Mouse (Mus musculus) small intestine, adult 2 months (tissue): Measurements from ENCODE around the gene Gm20388. TPM values are rescaled to one million over a fixed set of nuclear protein-coding genes. Genes with fewer than 3 reads are reported as not detected.
"Not testable (repeated sequence)": the region's sequence is repeated elsewhere in the genome, so short reads cannot be mapped to it uniquely, and the experiment has no call there.

Experiments
- H3K27ac ChIP-seq: fragments of 200-500 bp; 2 replicates; pipeline ENCODE4 v1.5.1; 2012; ENCODE audit warnings: low read depth, low read length, control low read depth, inconsistent platforms; ENCODE audit not compliant: insufficient read depth
- H3K27me3 ChIP-seq: fragments of 200-500 bp; 2 replicates; pipeline ENCODE4 v1.6.1; 2012; ENCODE audit warnings: mild to moderate bottlenecking, moderate library complexity, low read length, inconsistent platforms; ENCODE audit not compliant: control insufficient read depth, insufficient read depth
- H3K36me3 ChIP-seq: fragments of 200-500 bp; 2 replicates; pipeline ENCODE4 v1.6.1; 2012; ENCODE audit warnings: mild to moderate bottlenecking, low read length, control low read depth, inconsistent platforms; ENCODE audit not compliant: control insufficient read depth, insufficient read depth
- H3K4me1 ChIP-seq: fragments of 200-500 bp; 2 replicates; pipeline ENCODE4 v1.6.1; 2012; ENCODE audit warnings: low read length, inconsistent platforms, mixed read lengths; ENCODE audit not compliant: control insufficient read depth, insufficient read depth, insufficient read length
- H3K4me3 ChIP-seq: fragments of 200-500 bp; 2 replicates; pipeline ENCODE4 v1.5.1; 2012; ENCODE audit warnings: low read depth, mild to moderate bottlenecking, control low read depth, inconsistent platforms, low read length, moderate library complexity
- CTCF ChIP-seq: fragments of 200-500 bp; IDR thresholded peaks from 2 replicates; pipeline ENCODE4 v1.5.1; 2012; ENCODE audit warnings: low read depth, mild to moderate bottlenecking, control low read depth, inconsistent platforms, low read length, moderate library complexity, mixed read lengths; ENCODE audit not compliant: insufficient replicate concordance, insufficient read length; ENCODE audit errors: extremely low read depth
- POLR2A ChIP-seq: fragments of 200-500 bp; IDR thresholded peaks from 2 replicates; pipeline ENCODE4 v1.6.1; 2012; ENCODE audit warnings: low read depth, mild to moderate bottlenecking, control low read depth, inconsistent platforms, low read length, moderate library complexity
- WGBS: fragments of 180-500 bp; shearing (Covaris S2); methylation state at CpG from one replicate; pipeline ENCODE4 v1.1.7; 2018; 5-methylcytosine and 5-hydroxymethylcytosine counted together
- polyA plus RNA-seq: library from polyadenylated mRNA; depleted of rRNA; stranded (reverse); fragments of >200 nt; gene quantifications from 2 replicates; pipeline ENCODE4 v1.2.3, GENCODE M21; 2012

The Gm20388 gene
- polyA plus RNA-seq, 1 experiment: 37.3 TPM

- WGBS: 19% methylated on average over 9 of the region's 10 CpGs
- TF ChIP-seq CTCF: no peak
- TF ChIP-seq POLR2A: no peak
- Histone ChIP-seq H3K27ac (no peak overlapping the region), H3K4me1 (peaks cover 24% of the 10 kb centered on the region; the same call in 1 of the 2 replicates), H3K36me3 (no peaks in the 10 kb centered on the region), H3K4me3 (no peak overlapping the region), H3K27me3 (0 out of 2 replicates have a peak, but pooled peaks cover 1% of the 10 kb centered on the region)
Measured at GRCm38 (mm10) chr8:123630058-123630457, 3719.4 kb downstream of the Gm20388 start.

GRCm38 (mm10) chr8:123630841-123631251, 3720.2 kb downstream of the Gm20388 start:
- peak overlapping the region; percentile 7 for H3K4me3 ChIP-seq
- peak overlapping the region; percentile 74 for H3K27ac ChIP-seq
- H3K27me3 ChIP-seq: no peaks in the 10 kb centered on the region
- 15% methylated on average over 12 of the region's 12 CpGs for WGBS
- peaks cover 28% of the 10 kb centered on the region; the same call in 1 of the 2 replicates for H3K4me1 ChIP-seq
- TF ChIP-seq POLR2A: no peak
- no peak for TF ChIP-seq CTCF
- no peaks in the 10 kb centered on the region for H3K36me3 ChIP-seq

DNA sequence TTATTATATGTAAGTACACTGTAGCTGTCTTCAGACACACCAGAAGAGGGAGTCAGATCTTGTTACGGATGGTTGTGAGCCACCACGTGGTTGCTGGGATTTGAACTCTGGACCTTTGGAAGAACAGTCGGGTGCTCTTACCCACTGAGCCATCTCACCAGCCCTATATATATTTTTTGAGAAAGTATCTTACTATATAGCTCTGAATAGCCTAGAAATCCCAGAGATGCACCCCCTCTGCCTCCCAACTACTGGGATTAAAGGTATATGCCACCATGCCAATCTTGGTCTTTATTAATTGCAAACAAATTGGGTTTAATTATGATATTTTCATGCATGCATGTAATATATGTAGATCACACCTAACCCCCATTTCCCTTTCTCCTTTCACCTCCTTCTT, 3721.1 kb downstream of the Gm20388 start:
- H3K27me3 ChIP-seq, H3K36me3 ChIP-seq, H3K27ac ChIP-seq, H3K4me3 ChIP-seq: not testable (repeated sequence)
- H3K4me1 ChIP-seq: peaks cover 28% of the 10 kb centered on the region; the same call in 1 of the 2 replicates
- 27% methylated on average over 3 of the region's 3 CpGs for WGBS

DNA sequence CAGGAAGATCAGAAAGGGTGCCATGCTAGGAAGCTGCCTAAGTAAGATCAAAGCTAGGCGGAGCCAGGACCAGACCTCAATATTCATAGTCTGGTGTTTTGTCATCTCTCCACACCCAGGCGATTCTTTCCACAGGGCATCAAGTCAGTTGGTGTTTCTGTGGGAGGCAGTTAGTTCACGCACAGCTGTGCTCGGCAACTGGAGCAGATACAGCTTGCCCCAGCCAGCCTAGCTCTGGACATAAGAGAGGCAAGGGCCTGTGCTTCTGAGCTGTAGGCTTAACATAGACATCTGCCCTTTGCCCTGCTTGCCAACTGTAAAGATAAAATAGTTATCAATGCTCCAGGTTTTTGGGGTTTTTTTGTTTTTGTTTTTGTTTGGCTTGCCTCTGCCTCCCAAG, 3721.6 kb downstream of the Gm20388 start:
- TF ChIP-seq POLR2A (no peak), CTCF (no peak)
- WGBS: 23% methylated on average over 4 of the region's 4 CpGs
- no peak overlapping the region for H3K4me3 ChIP-seq
- peak overlapping the region; percentile 64 for H3K27ac ChIP-seq
- no peaks in the 10 kb centered on the region for H3K36me3 ChIP-seq
- H3K27me3 ChIP-seq: no peaks in the 10 kb centered on the region
- peaks cover 28% of the 10 kb centered on the region; the same call in 1 of the 2 replicates for H3K4me1 ChIP-seq

- no peak overlapping the region for H3K4me3 ChIP-seq
- no peaks in the 10 kb centered on the region for H3K27me3 ChIP-seq
- H3K27ac ChIP-seq: peak overlapping the region; percentile 49; the same call in 1 of the 2 replicates
- peaks cover 22% of the 10 kb centered on the region; the same call in 1 of the 2 replicates for H3K4me1 ChIP-seq
- H3K36me3 ChIP-seq: no peaks in the 10 kb centered on the region
- WGBS: 46% methylated on average over 7 of the region's 7 CpGs
- TF ChIP-seq CTCF (no peak), POLR2A (no peak)
Measured at GRCm38 (mm10) chr8:123633801-123634200, 3723.2 kb downstream of the Gm20388 start.

DNA sequence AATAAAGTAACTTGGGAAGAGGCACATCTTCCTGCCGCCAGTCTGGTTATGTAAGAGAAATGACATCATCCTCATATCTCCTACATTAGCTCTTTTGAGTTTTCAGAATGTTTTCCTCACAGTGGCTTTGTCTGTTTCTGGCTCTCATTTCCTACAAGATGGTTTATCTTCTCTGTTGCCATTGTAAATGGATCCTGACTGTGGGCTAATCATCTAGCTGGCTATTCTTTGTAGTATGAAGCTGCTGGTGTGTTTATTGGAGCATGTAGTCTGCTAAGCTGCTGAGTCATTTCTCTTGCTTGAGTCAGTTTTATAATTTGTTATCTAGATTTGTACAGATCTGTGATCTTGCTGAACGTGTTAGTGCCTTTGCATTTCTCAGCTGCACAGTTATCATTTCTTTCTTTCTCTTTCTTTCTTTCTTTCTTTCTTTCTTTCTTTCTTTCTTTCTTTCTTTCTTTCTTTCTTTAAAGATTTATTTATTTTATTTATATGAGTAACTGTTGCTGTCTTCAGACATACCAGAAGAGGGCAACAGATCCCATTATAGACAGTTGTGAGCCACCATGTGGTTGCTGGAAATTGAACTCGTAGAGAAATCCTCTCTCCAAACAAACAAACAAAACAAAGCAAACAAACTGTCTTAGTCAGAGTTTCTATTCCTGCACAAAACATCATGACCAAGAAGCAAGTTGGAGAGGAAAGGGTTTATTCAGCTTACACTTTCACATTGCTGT, 3723.9 kb downstream of the Gm20388 start:
- no peak for TF ChIP-seq POLR2A
- no peak for TF ChIP-seq CTCF
- H3K27me3 ChIP-seq: no peaks in the 10 kb centered on the region
- H3K4me3 ChIP-seq: no peak overlapping the region
- H3K4me1 ChIP-seq: peaks cover 17% of the 10 kb centered on the region; the same call in 1 of the 2 replicates
- H3K27ac ChIP-seq: peak overlapping the region; percentile 49; the same call in 1 of the 2 replicates
- 9% methylated on average over 3 of the region's 3 CpGs for WGBS
- no peaks in the 10 kb centered on the region for H3K36me3 ChIP-seq

GRCm38 (mm10) chr8:123635671-123636070, 3725.0 kb downstream of the Gm20388 start:
- 42% methylated on average over 11 of the region's 11 CpGs for WGBS
- peaks cover 16% of the 10 kb centered on the region; the same call in 1 of the 2 replicates for H3K4me1 ChIP-seq

More at GRCm38 (mm10) chr8:123635671-123636070, 3725.0 kb downstream of the Gm20388 start:
- Histone ChIP-seq H3K27me3 (no peaks in the 10 kb centered on the region), H3K36me3 (no peaks in the 10 kb centered on the region), H3K27ac (peak overlapping the region; percentile 19; the same call in 1 of the 2 replicates), H3K4me3 (no peak overlapping the region)
- TF ChIP-seq POLR2A (no peak), CTCF (no peak)
